Mouse (Mus musculus): ENCODE measurements around the gene Dennd4c. TPM values are rescaled to one million over a fixed set of nuclear protein-coding genes. Genes with fewer than 3 reads are reported as not detected.

The Dennd4c gene
- polyA plus RNA-seq, 1 experiment from 2014 or later: 9.0 TPM

- Histone ChIP-seq H3K27me3 (no peaks in the 10 kb centered on the region), H3K9me3 (no peaks in the 10 kb centered on the region), H3K36me3 (no peaks in the 10 kb centered on the region), H3K27ac (no peak overlapping the region), H3K4me2 (replicated peaks) (no peak overlapping the region), H3K9ac (no peak overlapping the region), H3K4me3 (no peak overlapping the region), H3K4me1 (no peaks in the 10 kb centered on the region)
- no peak for ATAC-seq (ENCODE audit: low FRiP score, low read depth)
- 14% methylated on average over 4 of the region's 4 CpGs for WGBS
Measured at GRCm38 (mm10) chr4:86725175-86725574, 23.2 kb upstream of the Dennd4c start.

- H3K4me3 ChIP-seq: no peak overlapping the region
- H3K4me2 ChIP-seq (replicated peaks): no peak overlapping the region
- no peak overlapping the region for H3K9ac ChIP-seq
- no peak overlapping the region for H3K27ac ChIP-seq
- H3K9me3 ChIP-seq: no peaks in the 10 kb centered on the region
- WGBS: 92% methylated on average over 5 of the region's 5 CpGs
- ATAC-seq (ENCODE audit: low FRiP score, low read depth): no peak
- no peaks in the 10 kb centered on the region for H3K27me3 ChIP-seq
- no peaks in the 10 kb centered on the region for H3K36me3 ChIP-seq
- H3K4me1 ChIP-seq: no peaks in the 10 kb centered on the region
Measured at GRCm38 (mm10) chr4:86726141-86726540, 22.2 kb upstream of the Dennd4c start.

- no peak overlapping the region for H3K4me3 ChIP-seq
- H3K9ac ChIP-seq: no peak overlapping the region
- no peak overlapping the region for H3K27ac ChIP-seq
- H3K9me3 ChIP-seq: no peaks in the 10 kb centered on the region
- no peaks in the 10 kb centered on the region for H3K36me3 ChIP-seq
- no peak for ATAC-seq (ENCODE audit: low FRiP score, low read depth)
- WGBS: 62% methylated on average over 6 of the region's 6 CpGs
- no peak overlapping the region for H3K4me2 ChIP-seq (replicated peaks)
- H3K4me1 ChIP-seq: no peaks in the 10 kb centered on the region
- no peaks in the 10 kb centered on the region for H3K27me3 ChIP-seq
Measured at GRCm38 (mm10) chr4:86729829-86730228, 18.5 kb upstream of the Dennd4c start.

- H3K9me3 ChIP-seq: no peaks in the 10 kb centered on the region
- no peak overlapping the region for H3K27ac ChIP-seq
- H3K4me3 ChIP-seq: no peak overlapping the region
- H3K4me1 ChIP-seq: no peaks in the 10 kb centered on the region
- ATAC-seq (ENCODE audit: low FRiP score, low read depth): no peak
- no peaks in the 10 kb centered on the region for H3K27me3 ChIP-seq
- H3K9ac ChIP-seq: no peak overlapping the region
- H3K36me3 ChIP-seq: no peaks in the 10 kb centered on the region
- H3K4me2 ChIP-seq (replicated peaks): no peak overlapping the region
- WGBS: 85% methylated on average over 19 of the region's 19 CpGs
Measured at GRCm38 (mm10) chr4:86734088-86734841, 14.1 kb upstream of the Dennd4c start.

GRCm38 (mm10) chr4:86739308-86739993 lies 8.9 kb upstream of the Dennd4c start:
- no peak for ATAC-seq (ENCODE audit: low FRiP score, low read depth)
- no peaks in the 10 kb centered on the region for H3K27me3 ChIP-seq
- no peak overlapping the region for H3K9ac ChIP-seq
- H3K9me3 ChIP-seq: peaks cover 6% of the 10 kb centered on the region
- no peak overlapping the region for H3K4me2 ChIP-seq (replicated peaks)
- H3K4me1 ChIP-seq: no peaks in the 10 kb centered on the region
- no peaks in the 10 kb centered on the region for H3K36me3 ChIP-seq
- WGBS: 71% methylated on average over 5 of the region's 5 CpGs
- no peak overlapping the region for H3K4me3 ChIP-seq
- no peak overlapping the region for H3K27ac ChIP-seq

- peak overlapping the region; percentile 98 for H3K4me3 ChIP-seq
- no peak overlapping the region for H3K27ac ChIP-seq
- under 1% methylated on average over 13 of the region's 13 CpGs for WGBS
Measured at GRCm38 (mm10) chr4:86749361-86749841, 1.0 kb downstream of the Dennd4c start.

GRCm38 (mm10) chr4:86750346-86750945 lies 2.1 kb downstream of the Dennd4c start:
- H3K4me3 ChIP-seq: peak overlapping the region; percentile 98; the same call in 1 of the 2 replicates
- H3K9ac ChIP-seq: no peak overlapping the region

More at GRCm38 (mm10) chr4:86749361-86749841, 1.0 kb downstream of the Dennd4c start:
- no peaks in the 10 kb centered on the region for H3K27me3 ChIP-seq
- H3K4me1 ChIP-seq: peaks cover 24% of the 10 kb centered on the region
- peak overlapping the region; percentile 97 for H3K9ac ChIP-seq
- peak overlapping the region; percentile 89 for H3K4me2 ChIP-seq (replicated peaks)
- no peaks in the 10 kb centered on the region for H3K36me3 ChIP-seq
- no peak for ATAC-seq (ENCODE audit: low FRiP score, low read depth)
- no peaks in the 10 kb centered on the region for H3K9me3 ChIP-seq

GRCm38 (mm10) chr4:86764307-86764706 lies 16.0 kb downstream of the Dennd4c start:
- ATAC-seq (ENCODE audit: low FRiP score, low read depth): no peak
- H3K4me1 ChIP-seq: no peaks in the 10 kb centered on the region

More at GRCm38 (mm10) chr4:86750346-86750945, 2.1 kb downstream of the Dennd4c start:
- H3K4me2 ChIP-seq (replicated peaks): peak overlapping the region; percentile 89
- no peak for ATAC-seq (ENCODE audit: low FRiP score, low read depth)
- whole genome bisulfite sequencing: 72% methylated on average over 10 of the region's 10 CpGs
- H3K4me1 ChIP-seq: peaks cover 24% of the 10 kb centered on the region
- no peaks in the 10 kb centered on the region for H3K36me3 ChIP-seq
- no peak overlapping the region for H3K27ac ChIP-seq
- no peaks in the 10 kb centered on the region for H3K27me3 ChIP-seq
- H3K9me3 ChIP-seq: no peaks in the 10 kb centered on the region

GRCm38 (mm10) chr4:86777587-86777986 lies 29.2 kb downstream of the Dennd4c start:
- no peaks in the 10 kb centered on the region for H3K27me3 ChIP-seq

More at GRCm38 (mm10) chr4:86764307-86764706, 16.0 kb downstream of the Dennd4c start:
- no peak overlapping the region for H3K27ac ChIP-seq
- H3K27me3 ChIP-seq: no peaks in the 10 kb centered on the region
- peaks cover 10% of the 10 kb centered on the region for H3K36me3 ChIP-seq
- no peak overlapping the region for H3K4me2 ChIP-seq (replicated peaks)
- no peak overlapping the region for H3K9ac ChIP-seq
- H3K9me3 ChIP-seq: no peaks in the 10 kb centered on the region
- H3K4me3 ChIP-seq: no peak overlapping the region

GRCm38 (mm10) chr4:86810604-86811003 lies 62.2 kb downstream of the Dennd4c start:
- ATAC-seq (ENCODE audit: low FRiP score, low read depth): no peak
- H3K4me2 ChIP-seq (replicated peaks): no peak overlapping the region
- no peak overlapping the region for H3K27ac ChIP-seq
- H3K9me3 ChIP-seq: no peaks in the 10 kb centered on the region
- WGBS: 56% methylated on average over 2 of the region's 2 CpGs
- H3K9ac ChIP-seq: no peak overlapping the region
- no peaks in the 10 kb centered on the region for H3K27me3 ChIP-seq
- peaks cover 24% of the 10 kb centered on the region for H3K36me3 ChIP-seq
- no peak overlapping the region for H3K4me3 ChIP-seq
- H3K4me1 ChIP-seq: no peaks in the 10 kb centered on the region

More at GRCm38 (mm10) chr4:86777587-86777986, 29.2 kb downstream of the Dennd4c start:
- H3K9me3 ChIP-seq: no peaks in the 10 kb centered on the region
- no peak overlapping the region for H3K4me2 ChIP-seq (replicated peaks)
- no peak overlapping the region for H3K4me3 ChIP-seq
- no peaks in the 10 kb centered on the region for H3K4me1 ChIP-seq
- peaks cover 29% of the 10 kb centered on the region for H3K36me3 ChIP-seq
- 89% methylated on average over 9 of the region's 9 CpGs for WGBS
- H3K27ac ChIP-seq: no peak overlapping the region
- no peak for ATAC-seq (ENCODE audit: low FRiP score, low read depth)
- no peak overlapping the region for H3K9ac ChIP-seq

GRCm38 (mm10) chr4:86814850-86815249 lies 66.5 kb downstream of the Dennd4c start:
- ATAC-seq (ENCODE audit: low FRiP score, low read depth): no peak
- no peaks in the 10 kb centered on the region for H3K4me1 ChIP-seq
- WGBS: 89% methylated on average over 3 of the region's 3 CpGs

GRCm38 (mm10) chr4:86823169-86823568 lies 74.8 kb downstream of the Dennd4c start:
- Histone ChIP-seq H3K4me1 (no peaks in the 10 kb centered on the region), H3K27me3 (no peaks in the 10 kb centered on the region), H3K4me2 (replicated peaks) (no peak overlapping the region)

More at GRCm38 (mm10) chr4:86814850-86815249, 66.5 kb downstream of the Dennd4c start:
- Histone ChIP-seq H3K36me3 (peaks cover 16% of the 10 kb centered on the region), H3K9me3 (no peaks in the 10 kb centered on the region), H3K4me2 (replicated peaks) (no peak overlapping the region), H3K4me3 (no peak overlapping the region), H3K9ac (no peak overlapping the region), H3K27ac (no peak overlapping the region), H3K27me3 (no peaks in the 10 kb centered on the region)

More at GRCm38 (mm10) chr4:86823169-86823568, 74.8 kb downstream of the Dennd4c start:
- Histone ChIP-seq H3K36me3 (peaks cover 51% of the 10 kb centered on the region), H3K27ac (no peak overlapping the region), H3K9ac (no peak overlapping the region), H3K4me3 (no peak overlapping the region), H3K9me3 (no peaks in the 10 kb centered on the region)
- no peak for ATAC-seq (ENCODE audit: low FRiP score, low read depth)
- WGBS: 57% methylated on average over 2 of the region's 2 CpGs
